Mouse (Mus musculus) erythroid progenitor cell, adult 5-6 weeks (primary cell): ENCODE results near the gene Prx. TPM values are rescaled to one million over a fixed set of nuclear protein-coding genes. Genes with fewer than 3 reads are reported as not detected.
A peak's percentile ranks its signal among the peaks of the same experiment; 100 is the strongest.

ENCODE experiments used
- ATAC-seq: replicated peaks from 2 replicates; pipeline ENCODE4 v1.8.0; 2016; ENCODE audit warnings: moderate number of reproducible peaks, mild to moderate bottlenecking, moderate TSS enrichment, inconsistent platforms; ENCODE audit not compliant: poor library complexity, low FRiP score, severe bottlenecking
- total RNA-seq, 2 experiments: library from RNA; stranded (forward) in 1 of 2; stranded (reverse) in 1 of 2; fragments of 150-400 nt in 1 of 2; fragments of 186-747, 209-891 nt in 1 of 2; gene quantifications; 2 replicates each; pipeline versions ENCODE4 v1.2.3 to v1.2.4; 2015 to 2017; ENCODE audit warnings: low replicate concordance in 2 of 2

Gene Prx
- total RNA-seq, 2 experiments from 2014 or later, result 0.42 to 5.1 TPM

DNA sequence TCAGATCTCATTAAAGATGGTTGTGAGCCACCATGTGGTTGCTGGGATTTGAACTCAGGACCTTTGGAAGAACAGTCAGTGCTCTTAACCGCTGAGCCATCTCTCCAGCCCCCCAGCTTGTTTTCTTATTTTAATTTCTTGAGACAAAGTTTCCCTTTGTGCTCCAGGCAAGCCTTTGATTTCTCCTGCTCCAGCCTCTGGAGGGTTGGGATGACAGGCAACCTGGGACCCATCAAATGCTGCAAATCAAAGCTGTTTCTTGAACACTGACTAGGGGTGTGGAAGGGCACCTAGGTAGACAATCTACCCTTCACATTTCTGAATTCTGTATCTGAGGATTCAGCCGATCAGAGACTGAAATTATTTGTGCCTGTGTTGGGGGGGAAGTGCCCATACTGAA is 11.7 kb downstream of the Prx start:
- no peak for ATAC-seq

- no peak for ATAC-seq
These were observed 15.8 kb downstream of the Prx start for GRCm38 (mm10) chr7:27514961-27515360.

DNA sequence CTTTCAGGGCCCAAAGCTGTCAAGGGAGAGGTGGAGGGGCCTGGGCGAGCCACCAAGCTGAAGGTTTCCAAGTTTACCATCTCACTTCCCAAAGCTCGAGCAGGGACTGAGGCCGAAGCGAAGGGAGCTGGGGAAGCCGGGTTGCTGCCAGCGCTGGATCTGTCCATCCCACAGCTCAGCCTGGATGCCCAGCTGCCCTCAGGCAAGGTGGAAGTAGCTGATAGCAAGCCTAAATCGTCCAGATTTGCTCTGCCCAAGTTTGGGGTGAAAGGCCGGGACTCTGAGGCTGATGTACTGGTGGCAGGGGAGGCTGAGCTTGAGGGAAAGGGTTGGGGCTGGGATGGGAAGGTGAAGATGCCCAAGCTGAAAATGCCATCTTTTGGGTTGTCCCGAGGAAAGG is 19.2 kb downstream of the Prx start:
- ATAC-seq, result no peak

GRCm38 (mm10) chr7:27520104-27520503 is 21.0 kb downstream of the Prx start:
- ATAC-seq, result no peak

GRCm38 (mm10) chr7:27520599-27520998 is 21.5 kb downstream of the Prx start:
- ATAC-seq, result no peak

GRCm38 (mm10) chr7:27522967-27523366 is 23.8 kb downstream of the Prx start, which contains the start of gene Hipk4:
TSS of gene Hipk4 (plus strand) at chr7:27523267.
- ATAC-seq, result no peak

GRCm38 (mm10) chr7:27523805-27524204 is 24.7 kb downstream of the Prx start:
- ATAC-seq, result no peak

- ATAC-seq, result peak; percentile 92
These were observed 27.1 kb downstream of the Prx start for GRCm38 (mm10) chr7:27526039-27526827.

- ATAC-seq, result no peak
These were observed 29.9 kb downstream of the Prx start for GRCm38 (mm10) chr7:27529070-27529469.

GRCm38 (mm10) chr7:27530937-27531336 is 31.8 kb downstream of the Prx start:
- ATAC-seq, result no peak

- ATAC-seq, result no peak
These were observed 32.6 kb downstream of the Prx start for GRCm38 (mm10) chr7:27531707-27532106.

GRCm38 (mm10) chr7:27532480-27533050 is 33.4 kb downstream of the Prx start:
- ATAC-seq, result no peak

- peak; percentile 82 for ATAC-seq
These were observed 36.3 kb downstream of the Prx start for GRCm38 (mm10) chr7:27535386-27535785.

GRCm38 (mm10) chr7:27536618-27537017 is 37.5 kb downstream of the Prx start:
- no peak for ATAC-seq

- no peak for ATAC-seq
These were observed 38.9 kb downstream of the Prx start for GRCm38 (mm10) chr7:27537998-27538397.

GRCm38 (mm10) chr7:27538797-27539196 is 39.7 kb downstream of the Prx start:
- no peak for ATAC-seq

- peak; percentile 79 for ATAC-seq
These were observed 41.4 kb downstream of the Prx start for GRCm38 (mm10) chr7:27540521-27540920.

GRCm38 (mm10) chr7:27540935-27541334 is 41.8 kb downstream of the Prx start:
- ATAC-seq, result no peak

DNA sequence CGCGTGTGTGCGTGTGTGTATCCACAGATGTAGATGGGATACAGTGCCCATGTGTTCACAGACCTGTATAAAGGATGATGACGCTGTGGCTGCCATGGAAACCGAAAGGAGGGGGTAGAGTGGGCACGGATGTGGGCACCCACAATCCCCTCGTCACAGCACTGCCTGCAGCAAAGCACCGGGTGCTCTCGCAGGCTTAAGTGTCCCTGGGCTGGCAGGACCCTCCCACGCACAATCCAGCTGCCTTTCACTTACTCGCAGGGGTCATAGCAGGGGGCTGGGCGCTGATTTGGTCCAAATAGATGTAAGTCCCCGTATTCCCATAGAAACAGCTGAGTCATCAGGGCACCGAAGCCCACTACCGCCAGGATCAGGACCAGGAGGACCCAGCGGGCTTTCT is 42.3 kb downstream of the Prx start:
- no peak for ATAC-seq

- ATAC-seq, result no peak
These were observed 42.8 kb downstream of the Prx start for GRCm38 (mm10) chr7:27541922-27542321.

DNA sequence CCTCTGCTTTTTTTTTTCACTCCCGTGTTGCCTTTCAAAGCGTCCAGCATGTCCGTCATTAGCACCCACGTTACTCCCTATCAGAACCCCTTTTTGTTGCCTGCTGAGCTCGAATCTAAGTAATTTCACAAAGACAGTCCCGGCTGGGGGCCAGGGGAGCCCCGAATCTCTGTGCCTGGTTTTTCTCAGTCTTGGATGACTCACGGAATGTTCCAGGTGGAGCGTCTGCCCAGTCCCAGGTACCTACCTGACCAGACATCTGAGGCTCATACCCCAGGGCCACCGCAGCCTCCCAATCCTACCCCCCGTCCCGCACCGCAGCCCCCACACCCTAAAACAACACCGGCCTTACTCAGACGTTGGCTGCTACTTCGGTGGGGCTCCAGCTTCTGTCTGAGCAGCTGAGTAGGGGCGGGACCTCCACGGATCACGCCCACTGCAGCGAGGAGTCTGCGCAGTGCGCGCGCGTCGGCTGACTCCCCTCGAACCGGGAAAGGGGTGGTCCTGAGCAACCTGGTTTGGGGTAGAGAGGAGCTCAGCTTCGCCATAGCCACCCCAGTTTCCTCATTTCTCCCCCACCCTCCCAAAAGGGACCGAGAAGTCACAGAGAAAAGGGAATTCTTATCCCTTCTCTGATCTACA is 43.4 kb downstream of the Prx start:
- peak; percentile 80 for ATAC-seq
